Mouse (Mus musculus) Patski (cell line): ENCODE data around the gene Tmem260. TPM values are rescaled to one million over a fixed set of nuclear protein-coding genes. Genes with fewer than 3 reads are reported as not detected.

Experiments used
- ATAC-seq: fragments of 100-300 bp; one replicate; pipeline ENCODE4 v1.8.0; 2021
- CTCF ChIA-PET: fragments of 350-600 bp; sonication (Branson Sonifier 250); formaldehyde crosslinking; loops from one replicate; lab custom pipeline; 2022; ENCODE audit warnings: inconsistent platforms; lab: Charles Lee
- POLR2A ChIA-PET: fragments of 350-600 bp; sonication (Branson Sonifier 250); formaldehyde crosslinking; loops from one replicate; lab custom pipeline; 2022; ENCODE audit warnings: antibody characterized with exemption, inconsistent platforms; lab: Charles Lee
- DNase-seq: peaks from one replicate; pipeline ENCODE4 v3.0.0-alpha.2; 2011; ENCODE audit warnings: low read depth, low spot score
- H3K27me3 ChIP-seq: fragments of 371-371 bp; one replicate; pipeline ENCODE4 v1.5.1; 2021
- CTCF ChIP-seq: fragments of 100-300 bp; IDR thresholded peaks from one replicate; pipeline ENCODE4 v1.5.1; 2021
- in situ Hi-C: fragments of 300-500 bp; cut with MboI; formaldehyde crosslinking; loops from 3 replicates; pipeline ENCODE4 v1.11.1; 2018; ENCODE audit warnings: low pct_unique_long_range_greater_than_20kb, mixed read lengths
- polyA plus RNA-seq: library from polyadenylated mRNA; unstranded; gene quantifications from one replicate; pipeline ENCODE4 v1.2.3, GENCODE M21; 2021

Tmem260 gene
- polyA plus RNA-seq, 1 experiment from 2014 or later, result 15.1 TPM

GRCm38 (mm10) chr14:48481591-48481990 lies 35.7 kb downstream of the Tmem260 start:
- TF ChIP-seq CTCF, result no peak
- H3K27me3 ChIP-seq, result no peaks in the 10 kb centered on the region
- ATAC-seq (no peak), DNase-seq (no peak)
- ChIA-PET CTCF (no interaction called here), POLR2A (interaction anchor here (0.7 kb wide), 1 partner anchor 22 kb away, joined by 5 read pairs; no protein-coding TSS in a partner anchor)
- in situ Hi-C loops, result no loop called here

GRCm38 (mm10) chr14:48482762-48483161 lies 36.8 kb downstream of the Tmem260 start:
- no peak for ATAC-seq
- H3K27me3 ChIP-seq, result no peaks in the 10 kb centered on the region
- TF ChIP-seq CTCF, result no peak
- DNase-seq, result no peak
- POLR2A ChIA-PET, result no interaction called here
- in situ Hi-C loops, result no loop called here
- CTCF ChIA-PET, result no interaction called here

- H3K27me3 ChIP-seq, result no peaks in the 10 kb centered on the region
- ATAC-seq, result no peak
- peak; percentile 74 for TF ChIP-seq CTCF
- in situ Hi-C loops, result loop anchor here (5.0 kb wide), 1 partner anchor 122 kb away; no protein-coding TSS in a partner anchor
- ChIA-PET POLR2A (no interaction called here), CTCF (no interaction called here)
- no peak for DNase-seq
These were observed 48.0 kb downstream of the Tmem260 start for GRCm38 (mm10) chr14:48493896-48494295.

GRCm38 (mm10) chr14:48502573-48502972 lies 56.6 kb downstream of the Tmem260 start:
- DNase-seq (no peak), ATAC-seq (no peak)
- in situ Hi-C loops, result loop anchor here (25.0 kb wide), 1 partner anchor 610 kb away; no protein-coding TSS in a partner anchor
- H3K27me3 ChIP-seq, result no peaks in the 10 kb centered on the region
- ChIA-PET CTCF (no interaction called here), POLR2A (no interaction called here)
- no peak for TF ChIP-seq CTCF

GRCm38 (mm10) chr14:48503691-48504565 lies 58.0 kb downstream of the Tmem260 start:
- no peak for TF ChIP-seq CTCF
- in situ Hi-C loops, result loop anchor here (25.0 kb wide), 1 partner anchor 608 kb away; no protein-coding TSS in a partner anchor
- no peak for ATAC-seq
- no peak for DNase-seq
- no peaks in the 10 kb centered on the region for H3K27me3 ChIP-seq
- ChIA-PET POLR2A (interaction anchor here (0.5 kb wide), 1 partner anchor 950 kb away, joined by 3 read pairs; no protein-coding TSS in a partner anchor), CTCF (no interaction called here)

- POLR2A ChIA-PET, result no interaction called here
- TF ChIP-seq CTCF, result no peak
- ATAC-seq (no peak), DNase-seq (no peak)
- CTCF ChIA-PET, result no interaction called here
- no peaks in the 10 kb centered on the region for H3K27me3 ChIP-seq
- in situ Hi-C loops, result loop anchor here (25.0 kb wide), 1 partner anchor 608 kb away; no protein-coding TSS in a partner anchor
These were observed 58.6 kb downstream of the Tmem260 start for GRCm38 (mm10) chr14:48504566-48504950.

GRCm38 (mm10) chr14:48505606-48506005 lies 59.7 kb downstream of the Tmem260 start:
- no peaks in the 10 kb centered on the region for H3K27me3 ChIP-seq
- no peak for TF ChIP-seq CTCF
- CTCF ChIA-PET, result no interaction called here
- DNase-seq, result no peak
- ATAC-seq, result no peak
- in situ Hi-C loops, result loop anchor here (25.0 kb wide), 1 partner anchor 607 kb away; no protein-coding TSS in a partner anchor
- POLR2A ChIA-PET, result no interaction called here

- ChIA-PET POLR2A (no interaction called here), CTCF (no interaction called here)
- in situ Hi-C loops, result loop anchor here (25.0 kb wide), 1 partner anchor 605 kb away; no protein-coding TSS in a partner anchor
- no peak for TF ChIP-seq CTCF
- ATAC-seq (no peak), DNase-seq (no peak)
- H3K27me3 ChIP-seq, result no peaks in the 10 kb centered on the region
These were observed 61.5 kb downstream of the Tmem260 start for GRCm38 (mm10) chr14:48507376-48507775.

GRCm38 (mm10) chr14:48509131-48509530 lies 63.2 kb downstream of the Tmem260 start:
- no peak for TF ChIP-seq CTCF
- in situ Hi-C loops, result loop anchor here (25.0 kb wide), 1 partner anchor 603 kb away; no protein-coding TSS in a partner anchor
- no peaks in the 10 kb centered on the region for H3K27me3 ChIP-seq
- DNase-seq, result no peak
- no peak for ATAC-seq
- POLR2A ChIA-PET, result interaction anchor here (0.6 kb wide), 1 partner anchor 30 kb away, joined by 3 read pairs; no protein-coding TSS in a partner anchor
- CTCF ChIA-PET, result no interaction called here

GRCm38 (mm10) chr14:48513098-48513823 lies 67.3 kb downstream of the Tmem260 start:
- no peaks in the 10 kb centered on the region for H3K27me3 ChIP-seq
- CTCF ChIA-PET, result no interaction called here
- DNase-seq, result no peak
- in situ Hi-C loops, result loop anchor here (25.0 kb wide), 1 partner anchor 599 kb away; no protein-coding TSS in a partner anchor
- POLR2A ChIA-PET, result no interaction called here
- TF ChIP-seq CTCF, result no peak
- no peak for ATAC-seq
